Mouse (Mus musculus) heart, embryonic 14.5 days (tissue): ENCODE results near the gene Luc7l. TPM values are rescaled to one million over a fixed set of nuclear protein-coding genes. Genes with fewer than 3 reads are reported as not detected.

Source experiments
- ATAC-seq: fragments of 200-750 bp; cut with Nextera tagmentation; 2 replicates; pipeline ENCODE4 v1.8.0; 2017; ENCODE audit warnings: low read depth, moderate TSS enrichment; ENCODE audit not compliant: insufficient number of reproducible peaks, insufficient read depth, low FRiP score
- H3K27ac ChIP-seq, 2 experiments: fragments of 200-500 bp in 1 of 2; fragments of 300-500 bp in 1 of 2; sonication (generic) in 1 of 2; replicated peaks in 1 of 2; 2 replicates each; pipeline ENCODE4 v1.5.1; 2012 to 2014; ENCODE audit warnings: low read depth in 2 of 2, low read length in 2 of 2, control low read depth in 1 of 2, mild to moderate bottlenecking in 1 of 2, mixed read lengths in 1 of 2; ENCODE audit not compliant: control insufficient read depth in 1 of 2, insufficient read depth in 1 of 2
- H3K27me3 ChIP-seq: fragments of 300-500 bp; sonication (generic); 2 replicates; pipeline ENCODE4 v1.6.1; 2014; ENCODE audit warnings: mild to moderate bottlenecking, low read length, control low read depth; ENCODE audit not compliant: control insufficient read depth, insufficient read depth
- H3K36me3 ChIP-seq: fragments of 300-500 bp; sonication (generic); 2 replicates; pipeline ENCODE4 v1.6.1; 2014; ENCODE audit warnings: mild to moderate bottlenecking, control low read depth, low read length, mixed read lengths; ENCODE audit not compliant: control insufficient read depth, insufficient read depth
- H3K4me1 ChIP-seq, 2 experiments: fragments of 200-500 bp in 1 of 2; fragments of 300-500 bp in 1 of 2; sonication (generic) in 1 of 2; 2 replicates each; pipeline ENCODE4 v1.6.1; 2012 to 2014; ENCODE audit warnings: low read length in 2 of 2, control low read depth in 1 of 2, mixed read lengths in 1 of 2; ENCODE audit not compliant: control insufficient read depth in 2 of 2, insufficient read depth in 2 of 2
- H3K4me2 ChIP-seq: fragments of 300-500 bp; sonication (generic); 2 replicates; pipeline ENCODE4 v1.6.1; 2014; ENCODE audit warnings: mild to moderate bottlenecking, low read length
- H3K4me3 ChIP-seq, 2 experiments: fragments of 200-500 bp in 1 of 2; fragments of 300-500 bp in 1 of 2; sonication (generic) in 1 of 2; 2 replicates each; pipeline ENCODE4 v1.5.1; 2012 to 2014; ENCODE audit warnings: low read length in 2 of 2, mild to moderate bottlenecking in 2 of 2, control low read depth in 1 of 2, low read depth in 1 of 2, moderate library complexity in 1 of 2; ENCODE audit not compliant: control insufficient read depth in 1 of 2, insufficient read depth in 1 of 2
- H3K9ac ChIP-seq: fragments of 300-500 bp; sonication (generic); 2 replicates; pipeline ENCODE4 v1.6.1; 2014; ENCODE audit warnings: mild to moderate bottlenecking, low read length
- H3K9me3 ChIP-seq: fragments of 300-500 bp; sonication (generic); 2 replicates; pipeline ENCODE4 v1.6.1; 2016; ENCODE audit warnings: low read length, control low read depth; ENCODE audit not compliant: control insufficient read depth
- WGBS: fragments of 180-500 bp; shearing (Covaris S2); extraction: QIAGEN DNeasy Blood & Tissue Kit; methylation state at CpG from one replicate; pipeline ENCODE4 v1.1.7; 2014; 5-methylcytosine and 5-hydroxymethylcytosine counted together
- polyA plus RNA-seq: library from polyadenylated mRNA; unstranded; fragments of >200 nt; fragmentation: Nextera tagmentation; extraction: Ambion mirVana; gene quantifications from 2 replicates; pipeline ENCODE4 v1.2.1, GENCODE M21; 2014

Luc7l gene
- polyA plus RNA-seq, 1 experiment from 2014 or later = 55.1 TPM

DNA sequence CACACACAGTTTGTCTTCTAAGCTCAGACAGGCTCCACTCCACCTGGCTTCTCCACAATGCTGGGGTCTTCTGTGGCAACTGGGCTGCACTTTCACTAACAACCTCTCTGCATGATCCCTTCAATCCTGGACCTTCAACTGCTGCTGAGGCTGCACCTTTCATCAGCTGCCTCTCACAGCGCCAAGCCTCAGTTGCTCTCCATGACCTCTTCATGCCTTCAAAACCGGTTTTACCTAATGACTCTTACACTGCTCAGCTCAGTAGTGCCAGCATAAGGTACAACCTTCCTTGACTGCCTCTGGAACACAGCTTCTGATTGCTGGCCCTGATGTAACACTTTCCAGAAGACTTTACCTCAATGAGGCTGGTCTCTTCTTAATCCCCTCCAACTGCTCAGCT, 31.2 kb upstream of the Luc7l start:
- no peak overlapping the region for H3K4me3 ChIP-seq
- 67% methylated on average over 2 of the region's 2 CpGs for WGBS
- H3K36me3 ChIP-seq = peaks cover 16% of the 10 kb centered on the region; the same call in 1 of the 2 replicates
- H3K9me3 ChIP-seq = no peaks in the 10 kb centered on the region
- no peak overlapping the region for H3K4me2 ChIP-seq
- no peak for ATAC-seq
- no peak overlapping the region for H3K27ac ChIP-seq
- H3K4me1 ChIP-seq = peaks cover 7 to 9% of the 10 kb centered on the region in 2 experiments
- H3K9ac ChIP-seq = no peak overlapping the region
- no peaks in the 10 kb centered on the region for H3K27me3 ChIP-seq

- no peaks in the 10 kb centered on the region for H3K27me3 ChIP-seq
- no peak overlapping the region for H3K4me3 ChIP-seq
- H3K4me2 ChIP-seq = no peak overlapping the region
- no peak overlapping the region for H3K9ac ChIP-seq
- WGBS = 67% methylated on average over 12 of the region's 12 CpGs
- H3K36me3 ChIP-seq = 0 out of 2 replicates have a peak, but pooled peaks cover 2% of the 10 kb centered on the region
- H3K4me1 ChIP-seq = peaks cover 7 to 9% of the 10 kb centered on the region in 2 experiments
- H3K27ac ChIP-seq = peak overlapping the region in 1 of 2 experiments; percentile 10; a peak in 1 of 4 replicates
- H3K9me3 ChIP-seq = no peaks in the 10 kb centered on the region
- ATAC-seq = no peak
Observed at GRCm38 (mm10) chr17:26225150-26225549, 27.5 kb upstream of the Luc7l start.

- 0 out of 2 replicates have a peak, but pooled peaks cover 3% of the 10 kb centered on the region for H3K9me3 ChIP-seq
- no peak overlapping the region for H3K27ac ChIP-seq
- no peak overlapping the region for H3K4me2 ChIP-seq
- no peaks in the 10 kb centered on the region for H3K27me3 ChIP-seq
- H3K36me3 ChIP-seq = no peaks in the 10 kb centered on the region
- no peak overlapping the region for H3K4me3 ChIP-seq
- H3K4me1 ChIP-seq = peaks cover 7 to 9% of the 10 kb centered on the region in 2 experiments
- 84% methylated on average over 5 of the region's 5 CpGs for WGBS
- ATAC-seq = no peak
- H3K9ac ChIP-seq = no peak overlapping the region
Observed at GRCm38 (mm10) chr17:26229776-26230175, 22.9 kb upstream of the Luc7l start.

DNA sequence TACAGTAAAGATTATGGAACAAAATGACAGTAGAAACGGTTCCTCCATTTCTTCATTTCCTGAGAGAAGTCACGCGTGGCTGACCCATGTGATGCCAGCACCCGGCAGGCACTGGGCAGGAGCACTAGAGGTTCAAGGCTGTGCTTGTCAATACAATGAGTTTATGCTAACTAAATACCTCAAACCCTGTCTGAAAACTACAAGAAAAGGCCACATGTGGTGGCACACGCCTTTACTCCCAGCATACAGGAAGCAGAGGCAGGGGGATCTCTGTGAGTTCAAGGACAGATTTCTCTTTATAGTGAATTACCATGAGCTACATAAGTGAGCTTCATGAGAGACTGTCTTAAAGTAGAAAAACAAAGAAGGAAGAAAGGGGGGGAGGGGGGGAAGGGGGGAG, 21.5 kb upstream of the Luc7l start:
- WGBS = 87% methylated on average over 5 of the region's 5 CpGs
- no peak overlapping the region for H3K27ac ChIP-seq

GRCm38 (mm10) chr17:26232863-26233262, 19.8 kb upstream of the Luc7l start:
- no peak for ATAC-seq
- 75% methylated on average over 8 of the region's 8 CpGs for WGBS
- no peak overlapping the region for H3K9ac ChIP-seq
- no peak overlapping the region for H3K27ac ChIP-seq
- H3K4me3 ChIP-seq = no peak overlapping the region
- no peaks in the 10 kb centered on the region for H3K4me1 ChIP-seq
- H3K4me2 ChIP-seq = no peak overlapping the region
- no peaks in the 10 kb centered on the region for H3K36me3 ChIP-seq
- no peaks in the 10 kb centered on the region for H3K27me3 ChIP-seq
- 0 out of 2 replicates have a peak, but pooled peaks cover 3% of the 10 kb centered on the region for H3K9me3 ChIP-seq

More for the DNA sequence above, 21.5 kb upstream of the Luc7l start:
- Histone ChIP-seq H3K9me3 (0 out of 2 replicates have a peak, but pooled peaks cover 3% of the 10 kb centered on the region), H3K4me3 (no peak overlapping the region), H3K4me2 (no peak overlapping the region), H3K9ac (no peak overlapping the region), H3K4me1 (no peaks in the 10 kb centered on the region), H3K27me3 (no peaks in the 10 kb centered on the region), H3K36me3 (no peaks in the 10 kb centered on the region)
- ATAC-seq = no peak

DNA sequence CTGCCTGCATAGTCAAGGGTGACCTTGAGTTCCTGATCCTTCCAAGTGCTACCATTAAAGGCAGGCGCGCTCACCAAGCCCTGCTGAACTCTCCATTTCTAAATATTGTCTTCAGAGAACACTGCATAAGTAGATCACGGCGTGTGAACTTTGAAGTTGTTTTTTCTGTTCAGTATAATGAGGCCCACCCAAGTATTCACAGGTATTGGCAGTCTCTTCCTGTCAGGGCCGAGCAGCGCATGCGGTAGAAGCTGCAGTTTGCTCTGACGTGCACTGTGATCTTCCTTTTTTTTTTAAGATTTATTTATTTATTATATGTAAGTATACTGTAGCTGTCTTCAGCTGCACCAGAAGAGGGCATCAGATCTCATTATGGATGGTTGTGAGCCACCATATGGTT, 18.3 kb upstream of the Luc7l start:
- 0 out of 2 replicates have a peak, but pooled peaks cover 3% of the 10 kb centered on the region for H3K9me3 ChIP-seq
- H3K9ac ChIP-seq = no peak overlapping the region
- H3K27me3 ChIP-seq = no peaks in the 10 kb centered on the region
- no peak overlapping the region for H3K27ac ChIP-seq
- ATAC-seq = no peak
- 94% methylated on average over 8 of the region's 8 CpGs for WGBS
- no peaks in the 10 kb centered on the region for H3K4me1 ChIP-seq
- no peak overlapping the region for H3K4me3 ChIP-seq
- no peaks in the 10 kb centered on the region for H3K36me3 ChIP-seq
- no peak overlapping the region for H3K4me2 ChIP-seq

- no peak overlapping the region for H3K4me2 ChIP-seq
- ATAC-seq = no peak
- 0 out of 2 replicates have a peak, but pooled peaks cover 3% of the 10 kb centered on the region for H3K9me3 ChIP-seq
- WGBS = 64% methylated on average over 13 of the region's 13 CpGs
- no peaks in the 10 kb centered on the region for H3K36me3 ChIP-seq
- H3K27me3 ChIP-seq = no peaks in the 10 kb centered on the region
- H3K9ac ChIP-seq = no peak overlapping the region
- H3K27ac ChIP-seq = no peak overlapping the region
- no peaks in the 10 kb centered on the region for H3K4me1 ChIP-seq
- no peak overlapping the region for H3K4me3 ChIP-seq
Observed at GRCm38 (mm10) chr17:26235077-26235815, 17.4 kb upstream of the Luc7l start.
